Mouse (Mus musculus) lung, embryonic 16.5 days (tissue): ENCODE measurements at regions not wholly inside any gene's neighbourhood (a gene's known extent, or its start where the extent isn't known, plus 50 kb on each side); places are given as distances from the start of the nearest gene placed in this dataset.
A peak's percentile ranks its signal among the peaks of the same experiment; 100 is the strongest.

Experiments
- ATAC-seq: fragments of 200-750 bp; cut with Nextera tagmentation; 2 replicates; pipeline ENCODE4 v1.8.0; 2017; ENCODE audit warnings: low read depth, mild to moderate bottlenecking, moderate library complexity
- H3K27ac ChIP-seq: fragments of 300-500 bp; sonication (generic); 2 replicates; pipeline ENCODE4 v1.5.1; 2014; ENCODE audit warnings: mild to moderate bottlenecking, control low read depth, low read length
- H3K27me3 ChIP-seq: fragments of 300-500 bp; sonication (generic); 2 replicates; pipeline ENCODE4 v1.6.1; 2014; ENCODE audit warnings: low read depth, low read length, mixed read lengths; ENCODE audit not compliant: control insufficient read depth, insufficient read depth
- H3K36me3 ChIP-seq: fragments of 300-500 bp; sonication (generic); 2 replicates; pipeline ENCODE4 v1.6.1; 2014; ENCODE audit warnings: low read length; ENCODE audit not compliant: control insufficient read depth, insufficient read depth
- H3K4me1 ChIP-seq: fragments of 300-500 bp; sonication (generic); replicated peaks from 2 replicates; pipeline ENCODE4 v1.6.1; 2014; ENCODE audit warnings: low read length, mixed read lengths; ENCODE audit not compliant: control insufficient read depth, insufficient read depth
- H3K4me2 ChIP-seq: fragments of 300-500 bp; sonication (generic); 2 replicates; pipeline ENCODE4 v1.6.1; 2014; ENCODE audit warnings: low read depth, low read length, control low read depth
- H3K4me3 ChIP-seq: fragments of 300-500 bp; sonication (generic); 2 replicates; pipeline ENCODE4 v1.5.1; 2014; ENCODE audit warnings: mild to moderate bottlenecking, low read length, control low read depth
- H3K9ac ChIP-seq: fragments of 300-500 bp; sonication (generic); 2 replicates; pipeline ENCODE4 v1.6.1; 2014; ENCODE audit warnings: low read length, control low read depth
- H3K9me3 ChIP-seq: fragments of 300-500 bp; sonication (generic); 2 replicates; pipeline ENCODE4 v1.6.1; 2016; ENCODE audit warnings: low read length; ENCODE audit not compliant: control insufficient read depth
- WGBS: fragments of 180-500 bp; shearing (Covaris S2); extraction: QIAGEN DNeasy Blood & Tissue Kit; methylation state at CpG from one replicate; pipeline ENCODE4 v1.1.7; 2014; 5-methylcytosine and 5-hydroxymethylcytosine counted together

- Histone ChIP-seq H3K36me3 (no peaks in the 10 kb centered on the region), H3K4me2 (no peak overlapping the region), H3K4me3 (no peak overlapping the region), H3K9me3 (no peaks in the 10 kb centered on the region), H3K27ac (no peak overlapping the region), H3K4me1 (peaks cover 29% of the 10 kb centered on the region), H3K27me3 (no peaks in the 10 kb centered on the region), H3K9ac (no peak overlapping the region)
- WGBS: 74% methylated on average over 2 of the region's 2 CpGs
- ATAC-seq: no peak
Measured at GRCm38 (mm10) chr7:145114660-145115059, 93.3 kb downstream of the 1810010D01Rik start.

GRCm38 (mm10) chr7:145114145-145114544 lies 93.8 kb downstream of the 1810010D01Rik start:
- Histone ChIP-seq H3K27ac (no peak overlapping the region), H3K4me2 (no peak overlapping the region), H3K9ac (no peak overlapping the region), H3K9me3 (no peaks in the 10 kb centered on the region), H3K27me3 (no peaks in the 10 kb centered on the region), H3K4me3 (no peak overlapping the region), H3K36me3 (no peaks in the 10 kb centered on the region), H3K4me1 (peaks cover 29% of the 10 kb centered on the region)
- no peak for ATAC-seq
- WGBS: 62% methylated on average over 2 of the region's 2 CpGs

- H3K27me3 ChIP-seq: no peaks in the 10 kb centered on the region
- no peak overlapping the region for H3K4me2 ChIP-seq
- H3K4me3 ChIP-seq: no peak overlapping the region
- H3K36me3 ChIP-seq: no peaks in the 10 kb centered on the region
- H3K4me1 ChIP-seq: peaks cover 29% of the 10 kb centered on the region
- WGBS: 71% methylated on average over 7 of the region's 7 CpGs
- peak overlapping the region; percentile 94; the same call in 1 of the 2 replicates for H3K27ac ChIP-seq
- no peak overlapping the region for H3K9ac ChIP-seq
- no peak for ATAC-seq
- H3K9me3 ChIP-seq: no peaks in the 10 kb centered on the region
Measured at GRCm38 (mm10) chr7:145112887-145113531, 94.9 kb downstream of the 1810010D01Rik start.

GRCm38 (mm10) chr7:145112146-145112830 lies 95.6 kb downstream of the 1810010D01Rik start:
- Histone ChIP-seq H3K4me1 (peaks cover 29% of the 10 kb centered on the region), H3K4me3 (no peak overlapping the region), H3K27me3 (no peaks in the 10 kb centered on the region), H3K27ac (peak overlapping the region; percentile 94), H3K9ac (no peak overlapping the region), H3K36me3 (no peaks in the 10 kb centered on the region), H3K9me3 (no peaks in the 10 kb centered on the region), H3K4me2 (peak overlapping the region; percentile 48)
- no peak for ATAC-seq

- peak overlapping the region; percentile 61 for H3K9ac ChIP-seq
- peak overlapping the region; percentile 48 for H3K4me2 ChIP-seq
- H3K4me1 ChIP-seq: peaks cover 32% of the 10 kb centered on the region
- H3K27ac ChIP-seq: peak overlapping the region; percentile 94
- H3K9me3 ChIP-seq: no peaks in the 10 kb centered on the region
- peak; percentile 84 for ATAC-seq
- no peaks in the 10 kb centered on the region for H3K36me3 ChIP-seq
- peak overlapping the region; percentile 32 for H3K4me3 ChIP-seq
- 3% methylated on average over 20 of the region's 20 CpGs for WGBS
- no peaks in the 10 kb centered on the region for H3K27me3 ChIP-seq
Measured at GRCm38 (mm10) chr7:145111252-145112131, 96.4 kb downstream of the 1810010D01Rik start.

- WGBS: 14% methylated on average over 10 of the region's 10 CpGs
Measured at GRCm38 (mm10) chr7:145110657-145111251, 97.2 kb downstream of the 1810010D01Rik start.

GRCm38 (mm10) chr7:145110028-145110427 lies 97.9 kb downstream of the 1810010D01Rik start:
- 66% methylated on average over 3 of the region's 3 CpGs for WGBS
- ATAC-seq: no peak
- Histone ChIP-seq H3K36me3 (no peaks in the 10 kb centered on the region), H3K9ac (no peak overlapping the region), H3K9me3 (no peaks in the 10 kb centered on the region), H3K27me3 (no peaks in the 10 kb centered on the region), H3K4me3 (no peak overlapping the region), H3K4me1 (peaks cover 32% of the 10 kb centered on the region), H3K4me2 (no peak overlapping the region), H3K27ac (peak overlapping the region; percentile 94)

More at GRCm38 (mm10) chr7:145110657-145111251, 97.2 kb downstream of the 1810010D01Rik start:
- peak; percentile 60 for ATAC-seq
- Histone ChIP-seq H3K4me3 (peak overlapping the region; percentile 32), H3K9me3 (no peaks in the 10 kb centered on the region), H3K4me2 (peak overlapping the region; percentile 48), H3K9ac (peak overlapping the region; percentile 61), H3K27ac (peak overlapping the region; percentile 94), H3K4me1 (peaks cover 32% of the 10 kb centered on the region), H3K27me3 (no peaks in the 10 kb centered on the region), H3K36me3 (no peaks in the 10 kb centered on the region)

GRCm38 (mm10) chr7:145109471-145109870 lies 98.4 kb downstream of the 1810010D01Rik start:
- Histone ChIP-seq H3K9me3 (no peaks in the 10 kb centered on the region), H3K27me3 (no peaks in the 10 kb centered on the region), H3K9ac (no peak overlapping the region), H3K4me1 (peaks cover 32% of the 10 kb centered on the region), H3K36me3 (no peaks in the 10 kb centered on the region), H3K4me3 (no peak overlapping the region), H3K4me2 (no peak overlapping the region), H3K27ac (no peak overlapping the region)
- 76% methylated on average over 4 of the region's 4 CpGs for WGBS
- ATAC-seq: no peak

GRCm38 (mm10) chr7:145108994-145109393 lies 98.9 kb downstream of the 1810010D01Rik start:
- WGBS: 88% methylated on average over 3 of the region's 3 CpGs
- Histone ChIP-seq H3K9me3 (no peaks in the 10 kb centered on the region), H3K36me3 (no peaks in the 10 kb centered on the region), H3K9ac (no peak overlapping the region), H3K4me1 (peaks cover 32% of the 10 kb centered on the region), H3K27me3 (no peaks in the 10 kb centered on the region), H3K4me2 (no peak overlapping the region), H3K27ac (no peak overlapping the region), H3K4me3 (no peak overlapping the region)
- no peak for ATAC-seq
